Mouse (Mus musculus): ENCODE results near the gene Ncf2. TPM values are rescaled to one million over a fixed set of nuclear protein-coding genes. Genes with fewer than 3 reads are reported as not detected.

Gene Ncf2
- polyA plus RNA-seq, 1 experiment from 2014 or later = 3.6 TPM

GRCm38 (mm10) chr1:152800633-152801176 is 711 bp downstream of the Ncf2 start:
- H3K4me3 ChIP-seq = no peak overlapping the region
- H3K9me3 ChIP-seq = no peaks in the 10 kb centered on the region
- ATAC-seq (ENCODE audit: insufficient number of reproducible peaks, insufficient read depth, low FRiP score, low TSS enrichment, low read depth) = no peak
- 83% methylated on average over 13 of the region's 13 CpGs for WGBS
- H3K4me1 ChIP-seq = peaks cover 7% of the 10 kb centered on the region; the same call in 1 of the 2 replicates
- H3K4me2 ChIP-seq = no peak overlapping the region
- no peaks in the 10 kb centered on the region for H3K27me3 ChIP-seq
- no peak overlapping the region for H3K9ac ChIP-seq
- no peaks in the 10 kb centered on the region for H3K36me3 ChIP-seq
- no peak overlapping the region for H3K27ac ChIP-seq

DNA sequence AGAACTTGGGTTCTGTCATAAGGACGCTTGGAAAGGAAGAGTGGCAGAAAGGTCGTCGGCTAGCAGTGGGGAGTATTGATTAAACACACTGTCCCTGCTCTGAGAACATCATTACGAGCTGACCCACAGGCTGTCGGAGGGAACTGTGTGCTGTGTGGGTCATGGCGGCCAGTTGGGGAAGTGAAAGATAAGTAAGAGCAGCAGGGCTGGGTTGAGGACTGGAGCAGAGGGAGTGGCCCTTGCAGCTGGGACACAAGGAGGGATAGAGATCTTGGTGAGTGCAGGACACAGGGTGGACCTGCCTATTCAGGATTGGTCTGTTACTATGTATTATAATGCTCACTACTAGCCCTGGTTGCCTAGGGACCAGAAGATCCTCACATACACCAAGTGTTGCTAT is 4.9 kb downstream of the Ncf2 start:
- H3K4me2 ChIP-seq = no peak overlapping the region
- H3K9me3 ChIP-seq = no peaks in the 10 kb centered on the region
- H3K27ac ChIP-seq = no peak overlapping the region
- no peaks in the 10 kb centered on the region for H3K27me3 ChIP-seq
- no peak overlapping the region for H3K9ac ChIP-seq
- WGBS = 84% methylated on average over 6 of the region's 6 CpGs
- H3K36me3 ChIP-seq = no peaks in the 10 kb centered on the region
- no peak overlapping the region for H3K4me3 ChIP-seq
- H3K4me1 ChIP-seq = peaks cover 18% of the 10 kb centered on the region
- no peak for ATAC-seq (ENCODE audit: insufficient number of reproducible peaks, insufficient read depth, low FRiP score, low TSS enrichment, low read depth)

DNA sequence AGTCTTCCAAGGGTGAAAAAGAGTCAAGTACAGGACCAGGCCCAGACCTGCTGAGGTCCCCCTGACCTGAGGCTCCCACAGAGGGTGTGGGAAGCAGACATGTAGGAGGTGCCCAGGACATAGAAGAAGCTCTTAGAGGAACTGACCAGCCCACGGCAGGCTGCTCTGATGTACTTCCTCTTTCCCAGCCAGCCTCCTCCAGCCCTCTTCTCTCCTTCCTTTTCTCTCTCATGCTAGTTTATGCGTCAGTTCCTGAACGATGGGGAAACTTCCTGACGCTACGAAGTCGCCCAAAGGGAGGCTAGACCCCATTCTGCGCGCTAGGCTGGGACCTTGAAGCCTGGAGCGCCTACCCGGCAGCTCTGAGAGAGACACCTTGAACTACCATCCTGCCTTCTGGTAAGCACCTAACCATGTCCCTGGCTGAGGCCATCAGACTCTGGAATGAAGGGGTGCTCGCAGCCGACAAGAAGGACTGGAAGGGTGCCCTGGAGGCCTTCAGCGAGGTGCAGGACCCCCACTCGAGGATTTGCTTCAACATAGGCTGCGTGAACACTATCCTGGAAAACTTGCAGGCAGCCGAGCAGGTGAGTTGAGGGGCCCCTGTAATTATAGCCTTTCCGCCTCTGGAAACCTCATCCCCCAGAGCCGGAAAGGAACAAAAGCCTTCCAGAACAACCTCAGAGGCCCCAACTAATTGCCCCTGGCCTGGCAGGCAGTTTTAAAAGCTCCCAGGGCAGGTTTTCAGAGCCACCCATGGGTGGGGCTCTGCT is 7.8 kb downstream of the Ncf2 start:
- no peaks in the 10 kb centered on the region for H3K9me3 ChIP-seq
- H3K4me1 ChIP-seq = peaks cover 13% of the 10 kb centered on the region
- H3K36me3 ChIP-seq = no peaks in the 10 kb centered on the region
- WGBS = 49% methylated on average over 18 of the region's 18 CpGs
- peak overlapping the region; percentile 40 for H3K27ac ChIP-seq
- H3K27me3 ChIP-seq = no peaks in the 10 kb centered on the region
- no peak overlapping the region for H3K4me3 ChIP-seq
- no peak overlapping the region for H3K4me2 ChIP-seq
- ATAC-seq (ENCODE audit: insufficient number of reproducible peaks, insufficient read depth, low FRiP score, low TSS enrichment, low read depth) = 0 out of 2 replicates have a peak, but pooled peaks have one; percentile 72
- H3K9ac ChIP-seq = no peak overlapping the region

DNA sequence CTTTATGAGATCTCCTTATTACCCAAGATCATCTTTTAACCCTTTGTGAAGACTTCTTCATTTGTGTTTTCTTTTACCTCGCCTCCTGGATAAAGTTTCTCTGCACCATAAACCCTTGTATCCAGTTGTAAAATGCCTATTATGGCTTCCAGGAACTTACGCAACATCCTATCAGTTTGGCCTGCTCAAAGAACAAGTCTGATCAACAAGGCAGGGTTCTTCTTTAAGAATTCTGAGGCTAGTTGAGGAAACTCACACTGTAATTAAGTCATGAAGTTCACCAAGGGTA is 8.3 kb downstream of the Ncf2 start:
- 74% methylated on average over 2 of the region's 2 CpGs for WGBS
- no peak overlapping the region for H3K4me3 ChIP-seq
- H3K4me2 ChIP-seq = no peak overlapping the region
- no peaks in the 10 kb centered on the region for H3K27me3 ChIP-seq
- no peak overlapping the region for H3K27ac ChIP-seq
- peaks cover 13% of the 10 kb centered on the region for H3K4me1 ChIP-seq
- H3K9ac ChIP-seq = no peak overlapping the region
- H3K36me3 ChIP-seq = no peaks in the 10 kb centered on the region
- ATAC-seq (ENCODE audit: insufficient number of reproducible peaks, insufficient read depth, low FRiP score, low TSS enrichment, low read depth) = no peak
- H3K9me3 ChIP-seq = no peaks in the 10 kb centered on the region

- 25% methylated on average over 8 of the region's 8 CpGs for WGBS
- Histone ChIP-seq H3K4me2 (no peak overlapping the region), H3K4me1 (peaks cover 13% of the 10 kb centered on the region), H3K4me3 (no peak overlapping the region), H3K36me3 (no peaks in the 10 kb centered on the region), H3K27me3 (no peaks in the 10 kb centered on the region), H3K27ac (0 out of 2 replicates have a peak overlapping the region, but pooled peaks have one; percentile 2), H3K9ac (no peak overlapping the region), H3K9me3 (no peaks in the 10 kb centered on the region)
- no peak for ATAC-seq (ENCODE audit: insufficient number of reproducible peaks, insufficient read depth, low FRiP score, low TSS enrichment, low read depth)
Observed at GRCm38 (mm10) chr1:152809541-152810252, 9.7 kb downstream of the Ncf2 start.

DNA sequence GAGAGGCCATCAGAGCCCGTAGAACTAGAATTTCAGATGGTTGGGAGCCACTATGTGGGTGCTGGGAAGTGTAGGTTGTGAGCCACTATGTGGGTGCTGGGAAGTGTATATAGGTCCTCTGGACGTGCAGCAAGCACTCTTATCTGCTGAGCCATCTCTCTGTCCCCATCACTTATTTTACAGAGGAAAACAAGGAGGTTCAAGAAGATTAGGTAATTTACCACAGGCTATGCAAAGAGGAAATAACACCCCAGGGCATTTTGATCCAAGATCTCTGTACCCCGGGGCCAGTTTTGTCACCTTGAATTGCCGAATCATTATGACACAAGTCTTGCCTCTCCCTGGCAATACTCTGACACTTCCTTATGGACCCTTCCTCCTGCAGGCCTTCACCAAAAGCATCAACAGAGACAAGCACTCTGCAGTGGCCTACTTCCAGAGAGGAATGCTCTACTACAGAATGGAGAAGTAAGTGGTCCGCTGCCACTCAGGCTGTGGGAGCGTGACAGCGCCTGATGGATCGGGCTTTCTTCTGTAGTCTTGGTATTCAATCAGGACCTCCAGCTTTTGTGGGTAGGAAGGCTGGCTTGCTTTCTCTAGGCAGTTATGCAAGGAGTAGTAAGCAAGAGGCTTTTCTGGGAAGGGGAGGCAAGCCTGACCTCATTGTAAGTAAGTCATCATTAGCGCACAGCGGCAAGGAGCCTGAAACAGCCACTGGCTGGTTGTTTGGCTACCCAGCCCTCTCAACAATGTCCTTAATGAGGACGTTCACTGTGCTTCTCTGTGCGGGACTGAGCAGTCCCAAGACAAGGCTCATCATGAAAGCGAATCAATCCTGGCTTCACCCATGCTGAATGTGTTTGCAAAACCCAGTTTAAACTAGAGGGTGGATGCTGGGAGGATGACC is 10.8 kb downstream of the Ncf2 start:
- H3K27ac ChIP-seq = no peak overlapping the region
- no peaks in the 10 kb centered on the region for H3K36me3 ChIP-seq
- H3K4me1 ChIP-seq = peaks cover 20% of the 10 kb centered on the region
- no peak for ATAC-seq (ENCODE audit: insufficient number of reproducible peaks, insufficient read depth, low FRiP score, low TSS enrichment, low read depth)
- WGBS = 81% methylated on average over 13 of the region's 13 CpGs
- H3K27me3 ChIP-seq = no peaks in the 10 kb centered on the region
- H3K4me2 ChIP-seq = no peak overlapping the region
- H3K9me3 ChIP-seq = no peaks in the 10 kb centered on the region
- H3K4me3 ChIP-seq = no peak overlapping the region
- no peak overlapping the region for H3K9ac ChIP-seq

DNA sequence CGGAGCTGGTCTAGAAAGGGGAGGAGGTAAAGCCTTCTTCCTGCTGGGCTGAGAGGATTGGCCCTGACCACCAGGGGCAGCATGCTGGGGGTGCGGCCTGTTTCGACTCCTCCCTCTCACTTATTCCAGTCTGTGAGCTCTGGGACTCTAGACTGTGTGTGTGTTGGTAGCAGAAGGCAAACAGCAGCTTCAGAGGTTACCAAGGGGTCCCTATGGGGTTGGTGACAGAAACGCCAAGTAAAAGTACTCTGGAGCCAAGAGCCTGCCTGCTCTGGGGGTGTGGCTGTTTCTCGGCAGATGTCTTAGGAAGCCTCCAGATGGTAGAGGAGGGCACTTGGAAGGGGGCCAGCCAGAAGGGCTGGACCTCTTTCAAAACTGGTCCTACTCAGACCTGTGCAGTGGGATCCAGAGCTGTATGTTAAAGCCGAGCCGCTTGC is 15.3 kb downstream of the Ncf2 start:
- Histone ChIP-seq H3K9ac (no peak overlapping the region), H3K4me2 (peak overlapping the region; percentile 33), H3K27ac (no peak overlapping the region), H3K27me3 (no peaks in the 10 kb centered on the region), H3K36me3 (no peaks in the 10 kb centered on the region), H3K4me3 (no peak overlapping the region), H3K9me3 (no peaks in the 10 kb centered on the region), H3K4me1 (peaks cover 18% of the 10 kb centered on the region)
- peak; percentile 65 for ATAC-seq (ENCODE audit: insufficient number of reproducible peaks, insufficient read depth, low FRiP score, low TSS enrichment, low read depth)
- WGBS = 41% methylated on average over 7 of the region's 7 CpGs

- Histone ChIP-seq H3K27ac (no peak overlapping the region), H3K27me3 (no peaks in the 10 kb centered on the region), H3K36me3 (no peaks in the 10 kb centered on the region), H3K4me1 (peaks cover 18% of the 10 kb centered on the region), H3K9ac (no peak overlapping the region), H3K4me3 (no peak overlapping the region), H3K9me3 (no peaks in the 10 kb centered on the region), H3K4me2 (no peak overlapping the region)
- no peak for ATAC-seq (ENCODE audit: insufficient number of reproducible peaks, insufficient read depth, low FRiP score, low TSS enrichment, low read depth)
- 26% methylated on average over 12 of the region's 12 CpGs for WGBS
Observed at GRCm38 (mm10) chr1:152817027-152817769, 17.2 kb downstream of the Ncf2 start.

- Histone ChIP-seq H3K27ac (no peak overlapping the region), H3K36me3 (no peaks in the 10 kb centered on the region)
- no peak for ATAC-seq (ENCODE audit: insufficient number of reproducible peaks, insufficient read depth, low FRiP score, low TSS enrichment, low read depth)
Observed at GRCm38 (mm10) chr1:152817794-152818193, 17.8 kb downstream of the Ncf2 start.

GRCm38 (mm10) chr1:152819558-152819957 is 19.6 kb downstream of the Ncf2 start:
- no peak for ATAC-seq (ENCODE audit: insufficient number of reproducible peaks, insufficient read depth, low FRiP score, low TSS enrichment, low read depth)
- Histone ChIP-seq H3K27ac (no peak overlapping the region), H3K9me3 (0 out of 2 replicates have a peak, but pooled peaks cover 3% of the 10 kb centered on the region), H3K36me3 (no peaks in the 10 kb centered on the region), H3K4me1 (peaks cover 18% of the 10 kb centered on the region), H3K27me3 (no peaks in the 10 kb centered on the region), H3K4me2 (no peak overlapping the region), H3K9ac (no peak overlapping the region), H3K4me3 (no peak overlapping the region)
- 87% methylated on average over 6 of the region's 6 CpGs for WGBS

More at GRCm38 (mm10) chr1:152817794-152818193, 17.8 kb downstream of the Ncf2 start:
- Histone ChIP-seq H3K4me3 (no peak overlapping the region), H3K4me2 (no peak overlapping the region), H3K9ac (no peak overlapping the region), H3K27me3 (no peaks in the 10 kb centered on the region), H3K4me1 (peaks cover 18% of the 10 kb centered on the region), H3K9me3 (0 out of 2 replicates have a peak, but pooled peaks cover 1% of the 10 kb centered on the region)
- WGBS = 36% methylated on average over 10 of the region's 10 CpGs
